Mouse (Mus musculus) heart, embryonic 12.5 days (tissue): ENCODE measurements around the gene Col9a3. TPM values are rescaled to one million over a fixed set of nuclear protein-coding genes. Genes with fewer than 3 reads are reported as not detected.

Experiments used
- ATAC-seq: fragments of 200-750 bp; cut with Nextera tagmentation; 2 replicates; pipeline ENCODE4 v1.8.0; 2017; ENCODE audit warnings: moderate TSS enrichment, moderate library complexity; ENCODE audit not compliant: insufficient number of reproducible peaks, low FRiP score
- H3K27ac ChIP-seq: fragments of 300-500 bp; sonication (generic); 2 replicates; pipeline ENCODE4 v1.5.1; 2016; ENCODE audit warnings: mild to moderate bottlenecking, moderate library complexity; ENCODE audit not compliant: poor library complexity, severe bottlenecking
- H3K27me3 ChIP-seq: fragments of 300-500 bp; sonication (generic); replicated peaks from 2 replicates; pipeline ENCODE4 v1.6.1; 2016; ENCODE audit warnings: mild to moderate bottlenecking, moderate library complexity
- H3K36me3 ChIP-seq: fragments of 300-500 bp; sonication (generic); 2 replicates; pipeline ENCODE4 v1.6.1; 2016; ENCODE audit warnings: mild to moderate bottlenecking, moderate library complexity
- H3K4me1 ChIP-seq: fragments of 300-500 bp; sonication (generic); replicated peaks from 2 replicates; pipeline ENCODE4 v1.6.1; 2016; ENCODE audit warnings: mild to moderate bottlenecking
- H3K4me2 ChIP-seq: fragments of 300-500 bp; sonication (generic); 2 replicates; pipeline ENCODE4 v1.6.1; 2016; ENCODE audit warnings: mild to moderate bottlenecking, moderate library complexity
- H3K4me3 ChIP-seq: fragments of 300-500 bp; sonication (generic); 2 replicates; pipeline ENCODE4 v1.5.1; 2016; ENCODE audit warnings: mild to moderate bottlenecking
- H3K9ac ChIP-seq: fragments of 300-500 bp; sonication (generic); 2 replicates; pipeline ENCODE4 v1.6.1; 2016; ENCODE audit warnings: mild to moderate bottlenecking, moderate library complexity
- H3K9me3 ChIP-seq: fragments of 300-500 bp; sonication (generic); replicated peaks from 2 replicates; pipeline ENCODE4 v1.6.1; 2016; ENCODE audit warnings: mild to moderate bottlenecking, moderate library complexity
- WGBS: fragments of 180-500 bp; shearing (Covaris S2); methylation state at CpG from one replicate; pipeline ENCODE4 v1.1.7; 2016; 5-methylcytosine and 5-hydroxymethylcytosine counted together
- polyA plus RNA-seq: library from polyadenylated mRNA; unstranded; fragments of >200 nt; fragmentation: Nextera tagmentation; extraction: Ambion mirVana; gene quantifications from 2 replicates; pipeline ENCODE4 v1.2.1, GENCODE M21; 2016

Col9a3 gene
- polyA plus RNA-seq, 1 experiment from 2014 or later = 36.8 TPM

GRCm38 (mm10) chr2:180578686-180579085 lies 18.9 kb upstream of the Col9a3 start:
- no peak for ATAC-seq
- peaks cover 10% of the 10 kb centered on the region for H3K4me1 ChIP-seq
- no peaks in the 10 kb centered on the region for H3K9me3 ChIP-seq
- no peak overlapping the region for H3K4me3 ChIP-seq
- no peaks in the 10 kb centered on the region for H3K36me3 ChIP-seq
- H3K27me3 ChIP-seq = peaks cover 16% of the 10 kb centered on the region; the same call in 1 of the 2 replicates
- H3K4me2 ChIP-seq = no peak overlapping the region
- WGBS = 6% methylated on average over 3 of the region's 3 CpGs
- H3K27ac ChIP-seq = no peak overlapping the region
- no peak overlapping the region for H3K9ac ChIP-seq

- 0 out of 2 replicates have a peak, but pooled peaks cover 7% of the 10 kb centered on the region for H3K27me3 ChIP-seq
- H3K4me1 ChIP-seq = peaks cover 15% of the 10 kb centered on the region
- H3K9me3 ChIP-seq = no peaks in the 10 kb centered on the region
- ATAC-seq = no peak
- H3K9ac ChIP-seq = no peak within 1 kb of the TSS
- 75% methylated on average over 3 of the region's 3 CpGs for WGBS
- no peak within 1 kb of the TSS for H3K27ac ChIP-seq
- H3K36me3 ChIP-seq = peaks cover 15% of the 10 kb centered on the region
- H3K4me2 ChIP-seq = no peak within 1 kb of the TSS
- no peak within 1 kb of the TSS for H3K4me3 ChIP-seq
These were observed 16.6 kb upstream of the Col9a3 start, which contains the start of gene Mrgbp for GRCm38 (mm10) chr2:180581002-180581401. Gene Mrgbp, plus strand, starts transcription at chr2:180581304.

GRCm38 (mm10) chr2:180582481-180583153 lies 15.0 kb upstream of the Col9a3 start:
- Histone ChIP-seq H3K36me3 (peaks cover 25% of the 10 kb centered on the region), H3K27ac (peak overlapping the region; percentile 64), H3K4me1 (peaks cover 15% of the 10 kb centered on the region), H3K4me3 (peak overlapping the region; percentile 99), H3K9ac (peak overlapping the region; percentile 100), H3K27me3 (0 out of 2 replicates have a peak, but pooled peaks cover 7% of the 10 kb centered on the region), H3K4me2 (peak overlapping the region; percentile 99), H3K9me3 (no peaks in the 10 kb centered on the region)
- WGBS = under 1% methylated on average over 57 of the region's 57 CpGs
- peak; percentile 86 for ATAC-seq

- Histone ChIP-seq H3K4me1 (peaks cover 15% of the 10 kb centered on the region), H3K4me2 (peak overlapping the region; percentile 99), H3K36me3 (peaks cover 25% of the 10 kb centered on the region), H3K9me3 (no peaks in the 10 kb centered on the region), H3K9ac (peak overlapping the region; percentile 100), H3K27ac (peak overlapping the region; percentile 64; the same call in 1 of the 2 replicates), H3K27me3 (0 out of 2 replicates have a peak, but pooled peaks cover 7% of the 10 kb centered on the region), H3K4me3 (peak overlapping the region; percentile 99)
- 29% methylated on average over 7 of the region's 7 CpGs for WGBS
- peak; percentile 34 for ATAC-seq
These were observed 14.5 kb upstream of the Col9a3 start for GRCm38 (mm10) chr2:180583154-180583507.

- Histone ChIP-seq H3K9me3 (no peaks in the 10 kb centered on the region), H3K27me3 (no peaks in the 10 kb centered on the region), H3K36me3 (peaks cover 55% of the 10 kb centered on the region), H3K4me1 (peaks cover 11% of the 10 kb centered on the region), H3K9ac (peak overlapping the region; percentile 96), H3K4me2 (peak overlapping the region; percentile 88), H3K27ac (peak overlapping the region; percentile 95), H3K4me3 (peak overlapping the region; percentile 96)
- ATAC-seq = no peak
- WGBS = 43% methylated on average over 6 of the region's 6 CpGs
These were observed 8.9 kb upstream of the Col9a3 start for GRCm38 (mm10) chr2:180588736-180589122.

GRCm38 (mm10) chr2:180589123-180589831 lies 8.3 kb upstream of the Col9a3 start, which contains the start of gene Ogfr:
Gene Ogfr, plus strand, starts transcription at chr2:180589245.
- WGBS = under 1% methylated on average over 64 of the region's 67 CpGs
- peaks cover 61% of the 10 kb centered on the region for H3K36me3 ChIP-seq
- peak within 1 kb of the TSS; percentile 88 for H3K4me2 ChIP-seq
- peak within 1 kb of the TSS; percentile 96 for H3K4me3 ChIP-seq
- ATAC-seq = peak; percentile 90
- H3K27ac ChIP-seq = peak within 1 kb of the TSS; percentile 95
- H3K9me3 ChIP-seq = no peaks in the 10 kb centered on the region
- peak within 1 kb of the TSS; percentile 96 for H3K9ac ChIP-seq
- H3K4me1 ChIP-seq = peaks cover 7% of the 10 kb centered on the region
- no peaks in the 10 kb centered on the region for H3K27me3 ChIP-seq

- no peak for ATAC-seq
- WGBS = 1% methylated on average over 41 of the region's 41 CpGs
These were observed 641 bp downstream of the Col9a3 start for GRCm38 (mm10) chr2:180598157-180598705.

GRCm38 (mm10) chr2:180600569-180601021 lies 3.0 kb downstream of the Col9a3 start:
- no peak overlapping the region for H3K9ac ChIP-seq
- H3K27me3 ChIP-seq = peaks cover 56% of the 10 kb centered on the region
- H3K4me1 ChIP-seq = peaks cover 25% of the 10 kb centered on the region
- H3K9me3 ChIP-seq = no peaks in the 10 kb centered on the region
- WGBS = 19% methylated on average over 9 of the region's 9 CpGs
- no peak overlapping the region for H3K4me3 ChIP-seq
- H3K4me2 ChIP-seq = no peak overlapping the region
- peaks cover 5% of the 10 kb centered on the region for H3K36me3 ChIP-seq
- H3K27ac ChIP-seq = 0 out of 2 replicates have a peak overlapping the region, but pooled peaks have one; percentile 17
- no peak; the same call in 1 of the 2 replicates for ATAC-seq

More at GRCm38 (mm10) chr2:180598157-180598705, 641 bp downstream of the Col9a3 start:
- Histone ChIP-seq H3K9me3 (no peaks in the 10 kb centered on the region), H3K27ac (no peak overlapping the region), H3K36me3 (peaks cover 29% of the 10 kb centered on the region), H3K4me1 (peaks cover 18% of the 10 kb centered on the region), H3K4me3 (peak overlapping the region; percentile 41), H3K4me2 (peak overlapping the region; percentile 70), H3K27me3 (peaks cover 52% of the 10 kb centered on the region), H3K9ac (peak overlapping the region; percentile 53; the same call in 1 of the 2 replicates)

- H3K4me1 ChIP-seq = peaks cover 14% of the 10 kb centered on the region
- 43% methylated on average over 6 of the region's 6 CpGs for WGBS
- no peak for ATAC-seq
- no peak overlapping the region for H3K4me3 ChIP-seq
- no peaks in the 10 kb centered on the region for H3K36me3 ChIP-seq
- no peak overlapping the region for H3K4me2 ChIP-seq
- H3K9ac ChIP-seq = no peak overlapping the region
- H3K9me3 ChIP-seq = no peaks in the 10 kb centered on the region
- no peak overlapping the region for H3K27ac ChIP-seq
- peaks cover 21% of the 10 kb centered on the region for H3K27me3 ChIP-seq
These were observed 7.2 kb downstream of the Col9a3 start for GRCm38 (mm10) chr2:180604781-180605180.

GRCm38 (mm10) chr2:180610283-180610682 lies 12.7 kb downstream of the Col9a3 start:
- Histone ChIP-seq H3K27ac (no peak overlapping the region), H3K27me3 (0 out of 2 replicates have a peak, but pooled peaks cover 6% of the 10 kb centered on the region), H3K9ac (no peak overlapping the region), H3K4me1 (peaks cover under 1% of the 10 kb centered on the region; the same call in 1 of the 2 replicates), H3K36me3 (no peaks in the 10 kb centered on the region), H3K9me3 (no peaks in the 10 kb centered on the region), H3K4me2 (no peak overlapping the region), H3K4me3 (no peak overlapping the region)
- ATAC-seq = no peak
- 81% methylated on average over 4 of the region's 4 CpGs for WGBS

- Histone ChIP-seq H3K9me3 (no peaks in the 10 kb centered on the region), H3K4me3 (no peak overlapping the region), H3K36me3 (no peaks in the 10 kb centered on the region), H3K4me2 (no peak overlapping the region), H3K4me1 (no peaks in the 10 kb centered on the region), H3K27ac (no peak overlapping the region), H3K9ac (no peak overlapping the region), H3K27me3 (0 out of 2 replicates have a peak, but pooled peaks cover 6% of the 10 kb centered on the region)
- WGBS = 58% methylated on average over 2 of the region's 2 CpGs
- ATAC-seq = no peak
These were observed 14.3 kb downstream of the Col9a3 start for GRCm38 (mm10) chr2:180611882-180612281.
